Mouse (Mus musculus) spleen, embryonic (tissue): ENCODE data around the gene Lrrc28.

Experiments used
- CTCF ChIA-PET: fragments of 350-600 bp; sonication (Branson Sonifier 250); formaldehyde crosslinking; loops from one replicate; lab custom pipeline; 2022; lab: Charles Lee

Lrrc28 gene

DNA sequence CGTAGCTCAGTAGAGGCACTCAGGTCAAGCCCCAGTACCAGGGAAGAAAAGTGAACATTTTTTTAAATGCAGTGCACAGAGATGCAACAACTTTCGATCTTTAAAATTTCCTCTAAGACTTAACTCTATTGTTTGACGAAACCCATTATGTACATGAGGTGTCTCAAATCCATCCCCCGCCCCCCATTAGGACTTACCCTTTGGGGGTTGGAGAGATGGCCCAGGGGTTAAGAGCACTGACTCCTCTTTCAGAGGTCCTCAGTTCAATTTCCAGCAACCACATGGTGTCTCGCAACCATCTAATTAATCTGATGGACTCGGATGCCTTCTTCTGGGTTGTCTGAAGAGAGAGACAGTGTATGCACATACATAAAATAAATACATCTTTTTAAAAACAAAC is 1.1 kb upstream of the Lrrc28 start:
- CTCF ChIA-PET = interaction anchor here (1.3 kb wide), 1 partner anchor 13 kb away, joined by 6 read pairs; no protein-coding TSS in a partner anchor

DNA sequence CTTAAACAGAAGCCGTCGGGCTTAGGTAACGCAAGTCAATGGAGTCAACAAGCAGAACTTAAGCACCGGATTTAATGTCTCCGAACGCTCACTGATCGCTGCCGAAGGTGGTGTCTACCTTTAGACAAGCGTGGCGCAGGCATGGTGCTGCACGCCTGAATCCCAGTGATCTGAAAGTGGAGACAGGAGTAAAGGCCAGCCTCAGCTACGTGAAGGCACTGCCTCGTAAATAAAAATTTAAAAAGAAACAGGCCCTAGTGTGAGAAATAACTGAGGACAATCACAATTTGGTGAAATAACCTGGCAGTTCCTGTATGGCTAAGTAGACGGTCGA is 580 bp upstream of the Lrrc28 start:
- CTCF ChIA-PET = interaction anchor here (1.3 kb wide), 1 partner anchor 13 kb away, joined by 6 read pairs; no protein-coding TSS in a partner anchor

DNA sequence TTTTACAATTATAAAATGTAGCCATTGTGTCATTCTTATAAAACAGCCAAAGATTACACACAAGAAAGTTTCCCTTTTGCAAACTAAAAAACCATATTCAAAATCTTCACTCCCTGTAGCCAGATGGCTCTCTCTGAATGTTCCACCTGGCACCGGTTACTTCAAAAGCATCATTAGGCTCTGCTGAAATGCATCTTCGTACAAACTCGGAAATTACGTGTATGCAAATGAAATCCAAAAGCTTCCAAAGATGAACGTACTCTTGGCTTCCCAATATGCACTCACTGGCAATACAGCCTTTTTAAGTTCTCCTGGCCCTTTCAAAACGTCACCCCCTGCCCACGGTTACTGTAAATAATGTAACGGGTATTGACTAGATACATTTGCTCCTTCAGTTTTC is 777 bp downstream of the Lrrc28 start:
- CTCF ChIA-PET = no interaction called here

DNA sequence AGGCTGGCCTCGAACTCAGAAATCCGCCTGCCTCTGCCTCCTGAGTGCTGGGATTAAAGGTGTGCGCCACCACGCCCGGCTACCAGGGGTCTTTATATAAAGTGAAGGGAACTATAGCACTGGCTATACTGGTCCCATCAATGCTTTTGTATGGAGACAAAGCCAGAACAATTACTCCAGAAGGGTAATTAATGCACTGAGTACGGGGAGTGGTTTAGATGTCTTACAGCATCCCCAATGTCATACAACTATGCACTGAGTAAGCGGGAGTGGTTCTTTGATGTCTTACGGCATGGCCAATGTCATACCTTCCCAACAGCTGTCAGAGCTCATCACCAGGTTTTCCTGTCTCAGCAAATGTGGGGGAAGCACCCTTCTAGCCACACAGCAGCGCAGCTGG is 2.1 kb downstream of the Lrrc28 start:
- CTCF ChIA-PET = no interaction called here

DNA sequence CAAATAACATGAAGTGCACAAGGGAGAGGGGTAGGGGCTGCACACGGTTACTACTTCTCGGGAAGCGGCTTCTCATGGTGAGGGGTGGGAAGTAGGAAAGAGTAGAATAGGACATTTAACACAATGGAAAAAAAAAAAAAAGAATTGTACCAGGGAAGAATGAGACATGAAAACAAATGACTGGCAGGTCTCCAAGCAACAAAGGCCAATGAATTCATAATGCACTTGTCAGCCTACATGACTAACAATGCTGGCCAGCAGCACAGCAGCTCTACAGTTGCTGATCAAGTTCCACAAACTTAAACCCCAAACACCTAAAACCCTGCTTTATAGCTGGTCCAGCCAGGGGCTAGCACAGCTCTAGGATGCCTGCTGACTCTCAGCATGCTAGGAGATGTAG is 6.1 kb downstream of the Lrrc28 start:
- CTCF ChIA-PET = interaction anchor here (0.6 kb wide), 1 partner anchor 734 kb away, joined by 3 read pairs; no protein-coding TSS in a partner anchor

DNA sequence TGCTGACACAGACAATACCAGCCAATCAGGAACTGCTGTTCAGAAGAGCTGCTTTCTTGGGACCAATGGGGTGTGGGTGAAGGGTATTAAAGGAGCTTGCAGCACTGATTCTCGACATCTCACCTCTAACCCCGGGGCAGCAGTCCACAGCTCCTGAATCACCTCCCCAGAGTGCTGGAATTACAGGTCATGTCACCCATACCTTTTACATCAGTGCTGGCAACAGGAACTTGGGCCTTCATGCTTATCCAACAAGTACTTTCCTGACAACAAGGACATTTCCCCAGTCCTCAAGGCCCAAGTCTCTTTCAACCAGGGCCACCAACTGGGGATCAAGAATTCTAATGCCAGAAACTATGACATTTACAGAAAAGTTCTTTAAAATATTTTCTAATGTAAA is 8.9 kb downstream of the Lrrc28 start:
- CTCF ChIA-PET = no interaction called here

DNA sequence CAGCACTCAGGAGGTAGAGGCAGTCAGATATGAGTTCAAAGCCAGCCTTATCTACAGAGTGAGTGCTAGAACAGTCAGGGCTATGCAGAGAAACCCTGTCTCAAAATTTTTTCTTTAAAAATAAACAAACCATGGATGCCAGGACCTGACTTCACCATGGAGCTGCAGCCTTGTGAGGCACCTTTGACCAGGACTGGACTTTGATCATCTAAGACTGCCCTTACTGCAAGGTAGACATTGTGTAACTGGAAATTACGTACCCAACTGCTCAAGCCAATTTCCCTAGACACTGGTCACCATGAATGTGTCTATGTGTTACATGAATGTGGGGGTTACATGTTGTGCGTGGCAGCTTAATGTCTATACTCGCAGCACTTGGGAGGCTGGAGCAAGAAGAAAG is 10.9 kb downstream of the Lrrc28 start:
- CTCF ChIA-PET = no interaction called here

DNA sequence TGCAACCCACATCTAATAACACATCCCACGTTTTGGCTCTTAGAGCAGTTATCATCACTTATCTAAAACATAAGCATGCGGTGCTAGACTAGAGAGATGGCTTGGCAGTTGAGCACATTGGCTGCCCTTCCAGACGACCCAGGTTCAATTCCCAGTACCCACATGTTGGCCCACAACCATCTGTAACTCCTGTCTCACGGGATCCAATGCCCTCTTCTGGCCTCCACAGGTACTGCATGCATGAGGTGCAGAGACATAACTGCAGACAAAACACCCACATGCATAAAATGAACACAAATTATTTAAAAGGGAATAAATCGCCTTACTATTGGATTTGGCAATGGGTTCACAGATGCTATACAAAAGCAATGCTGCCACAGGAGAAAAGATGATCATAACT is 12.7 kb downstream of the Lrrc28 start:
- CTCF ChIA-PET = interaction anchor here (1.4 kb wide), 1 partner anchor 14 kb away, joined by 6 read pairs; no protein-coding TSS in a partner anchor

DNA sequence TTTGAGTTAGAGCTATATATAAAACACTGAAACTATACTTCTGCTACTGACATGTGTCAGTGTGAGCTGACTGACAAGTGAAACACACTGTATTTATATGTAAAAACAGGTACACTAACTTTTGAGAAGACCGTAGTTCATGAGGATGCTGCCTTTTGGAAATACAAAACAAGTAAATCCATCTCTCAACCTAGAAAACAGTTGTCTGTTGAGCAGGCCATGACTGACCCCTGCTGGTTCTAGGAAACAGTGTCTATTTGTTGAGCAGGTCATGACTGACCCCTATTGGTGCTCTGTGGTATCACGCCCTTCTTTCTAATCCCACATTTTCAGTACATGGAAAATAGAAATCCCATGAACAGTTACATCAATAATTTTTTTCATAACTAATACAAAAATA is 14.3 kb downstream of the Lrrc28 start:
- CTCF ChIA-PET = interaction anchor here (0.7 to 1.5 kb wide), 3 partner anchors 402 to 947 kb away, joined by 3 to 4 read pairs (median 4); no protein-coding TSS in a partner anchor

DNA sequence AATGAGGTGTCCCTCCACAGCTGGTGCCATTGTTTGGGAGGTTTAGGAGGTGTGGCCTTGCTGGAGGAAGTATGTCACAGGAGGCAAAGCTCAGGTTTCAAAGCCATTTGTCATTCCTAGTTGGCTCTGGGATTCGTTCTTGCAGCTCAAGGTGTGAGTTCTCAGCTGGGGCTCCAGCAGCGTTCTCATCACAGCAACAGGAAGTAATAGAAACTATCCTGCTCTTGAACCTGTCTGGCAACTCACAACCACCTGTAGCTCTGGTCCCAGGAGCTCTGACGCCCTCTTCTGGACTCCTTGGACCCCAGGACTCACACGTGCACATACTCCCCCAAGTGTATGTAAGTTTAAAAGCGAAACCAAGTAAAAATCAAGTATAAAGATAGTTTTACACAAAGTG is 15.4 kb downstream of the Lrrc28 start:
- CTCF ChIA-PET = interaction anchor here (1.5 kb wide), 1 partner anchor 413 kb away, joined by 4 read pairs; no protein-coding TSS in a partner anchor

DNA sequence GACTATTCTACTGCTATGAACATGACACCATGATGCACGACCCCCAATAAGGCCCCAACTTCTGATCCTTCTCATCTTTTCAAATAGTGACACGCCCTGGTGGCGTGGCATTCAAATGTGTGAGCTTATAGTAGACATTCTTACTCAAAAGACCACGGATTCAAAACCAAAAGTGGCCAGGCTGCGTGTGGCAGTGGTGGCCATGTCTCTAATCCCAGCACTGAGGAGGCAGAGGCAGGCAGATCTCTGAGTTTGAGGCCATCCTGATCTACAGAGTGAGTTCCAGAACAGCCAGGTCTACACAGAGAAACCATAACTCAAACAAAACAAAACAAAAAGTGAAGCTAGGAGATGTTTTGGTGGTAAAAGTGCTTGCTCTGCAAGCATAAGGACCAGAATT is 18.4 kb downstream of the Lrrc28 start:
- CTCF ChIA-PET = no interaction called here

DNA sequence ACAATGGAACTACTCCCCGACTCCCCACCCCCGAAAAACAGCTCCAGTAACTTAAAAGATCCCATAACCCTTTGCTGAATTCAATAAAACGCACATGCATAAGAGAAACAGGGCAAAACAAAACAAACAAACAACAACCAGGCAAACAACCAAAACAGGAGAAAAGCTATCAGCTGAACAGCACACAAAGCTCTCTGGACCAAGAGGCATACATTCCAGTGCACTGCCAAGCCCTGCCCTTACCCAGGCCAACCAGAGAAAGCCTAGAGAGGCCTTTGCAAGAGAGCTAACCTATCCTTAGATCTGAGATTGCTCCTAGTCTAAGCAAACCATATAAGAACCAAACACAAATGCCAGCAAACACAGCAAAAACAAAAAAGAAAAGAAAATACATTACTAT is 22.9 kb downstream of the Lrrc28 start:
- CTCF ChIA-PET = no interaction called here

DNA sequence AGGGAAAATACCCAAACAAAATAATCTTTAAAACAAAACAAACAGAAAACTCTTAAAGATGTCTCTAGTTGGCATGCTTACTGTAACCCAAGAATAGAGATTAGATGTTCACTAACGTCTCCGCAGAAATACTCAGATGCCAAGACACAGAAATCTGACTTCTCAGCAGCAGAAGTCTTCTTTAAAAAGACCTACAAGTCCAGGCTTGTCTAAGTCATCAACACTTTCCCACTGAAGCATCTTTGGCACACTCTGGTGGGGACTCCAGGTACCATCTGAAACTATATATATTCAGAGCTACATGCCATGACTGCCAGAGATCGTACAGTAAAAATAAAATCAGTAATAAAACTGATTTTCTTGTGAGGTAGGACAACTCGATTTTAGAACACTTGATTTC is 25.2 kb downstream of the Lrrc28 start:
- CTCF ChIA-PET = interaction anchor here (0.6 kb wide), 1 partner anchor 139 kb away, joined by 4 read pairs; no protein-coding TSS in a partner anchor

DNA sequence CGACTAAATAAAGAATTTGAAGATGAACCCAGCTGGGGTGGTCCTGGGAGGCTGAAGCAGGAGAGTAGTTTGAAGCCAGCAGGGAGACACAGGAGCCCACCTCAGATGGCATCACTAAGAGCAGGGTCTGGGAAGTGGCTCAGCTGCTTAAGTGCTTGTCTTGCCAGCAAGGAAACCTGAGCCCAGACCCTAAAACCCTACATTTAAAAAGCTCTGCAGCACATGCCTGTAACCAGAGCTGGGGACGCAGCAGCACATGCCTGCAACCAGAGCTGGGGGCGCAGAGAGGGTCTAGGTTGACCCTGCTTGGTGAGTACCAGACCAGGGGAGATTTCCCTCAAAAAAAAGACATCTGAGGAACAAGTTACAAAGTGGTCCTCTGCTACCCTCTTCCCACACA is 26.8 kb downstream of the Lrrc28 start:
- CTCF ChIA-PET = no interaction called here

DNA sequence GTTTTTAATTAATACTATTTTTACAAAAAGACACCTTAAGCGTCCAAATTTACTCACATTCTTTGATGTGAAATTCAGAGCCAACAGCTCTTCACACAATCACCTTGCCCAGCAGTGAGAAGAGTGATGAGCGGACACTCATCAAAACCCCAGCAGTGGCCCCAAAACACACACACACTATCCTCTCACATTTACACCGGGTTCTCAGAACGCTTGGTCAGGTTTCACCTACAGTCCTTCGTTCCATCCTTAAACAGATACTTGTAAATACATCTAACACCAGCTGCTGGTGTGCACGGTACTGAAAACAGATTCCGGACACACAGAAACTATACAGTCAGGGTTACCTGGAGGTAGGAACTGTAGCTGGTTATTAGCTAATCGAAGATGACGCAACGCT is 27.4 kb downstream of the Lrrc28 start:
- CTCF ChIA-PET = no interaction called here

DNA sequence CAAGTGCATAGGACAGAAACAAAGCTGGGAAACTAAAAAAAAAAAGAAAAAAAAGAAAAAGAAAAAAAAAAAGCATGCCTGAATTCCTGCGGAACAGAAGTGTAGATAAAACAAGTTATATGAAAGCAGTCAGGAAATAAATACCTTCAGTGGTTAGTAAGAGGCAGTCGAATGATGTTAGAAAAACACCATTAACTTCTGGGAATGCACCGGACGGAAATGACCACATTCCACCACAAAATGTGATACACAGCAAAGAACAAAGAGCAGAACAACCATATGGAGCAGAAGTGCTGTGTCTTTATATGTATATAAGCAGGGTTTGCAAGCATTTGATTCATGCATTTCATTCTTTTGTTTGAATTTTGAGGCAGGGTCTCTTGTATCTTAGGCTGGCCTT is 28.2 kb downstream of the Lrrc28 start:
- CTCF ChIA-PET = interaction anchor here (0.7 kb wide), 1 partner anchor 401 kb away, joined by 3 read pairs; no protein-coding TSS in a partner anchor

DNA sequence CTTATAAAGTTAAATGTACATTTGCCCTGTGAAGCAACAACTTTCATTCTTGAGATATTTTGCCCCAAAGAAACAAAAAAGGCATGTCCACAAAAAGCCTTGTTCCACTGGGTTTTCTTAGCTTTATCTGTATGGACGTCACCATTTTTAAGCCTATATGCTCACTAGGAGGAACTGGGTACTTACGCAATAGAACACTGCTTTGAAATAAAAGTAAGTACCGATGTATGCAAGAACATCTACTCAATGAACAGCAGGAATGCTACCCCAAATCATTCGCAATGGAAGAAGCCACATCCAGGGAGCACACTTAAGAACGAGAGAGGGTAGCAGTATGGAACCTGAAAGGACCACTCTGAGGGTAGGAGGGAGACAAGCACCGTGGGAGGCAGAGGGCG is 30.6 kb downstream of the Lrrc28 start:
- CTCF ChIA-PET = no interaction called here

DNA sequence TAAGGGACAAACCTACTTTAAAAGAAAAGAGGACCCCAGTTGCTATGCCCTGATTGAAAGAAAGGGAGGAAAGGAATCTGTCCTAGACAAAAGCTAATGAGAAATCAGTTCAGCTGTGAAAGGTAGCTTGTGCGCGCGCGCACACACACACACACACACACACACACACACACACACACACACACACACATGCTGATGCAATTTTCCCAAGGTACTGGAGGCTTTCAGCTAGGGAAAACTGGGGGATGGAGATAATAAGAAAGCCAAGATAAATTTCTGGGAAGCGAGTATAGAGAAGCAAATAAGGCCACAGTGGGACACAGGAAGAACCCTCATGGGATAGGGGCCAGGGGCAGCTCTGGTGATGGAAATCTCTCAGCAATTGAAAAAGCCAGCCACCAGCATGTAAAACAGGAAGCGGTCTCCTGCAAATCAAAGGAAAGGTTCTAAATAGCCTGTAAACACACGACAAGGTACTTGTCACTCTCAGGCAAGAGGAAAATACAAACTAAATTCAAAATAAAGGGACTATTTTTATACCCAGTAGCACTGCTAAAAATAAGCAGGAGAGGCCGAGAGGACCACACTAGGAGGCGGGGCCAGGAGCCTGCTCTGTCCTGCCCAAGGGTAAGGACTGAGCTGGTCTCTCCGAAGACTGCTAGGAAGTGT is 31.1 kb downstream of the Lrrc28 start:
- CTCF ChIA-PET = no interaction called here

DNA sequence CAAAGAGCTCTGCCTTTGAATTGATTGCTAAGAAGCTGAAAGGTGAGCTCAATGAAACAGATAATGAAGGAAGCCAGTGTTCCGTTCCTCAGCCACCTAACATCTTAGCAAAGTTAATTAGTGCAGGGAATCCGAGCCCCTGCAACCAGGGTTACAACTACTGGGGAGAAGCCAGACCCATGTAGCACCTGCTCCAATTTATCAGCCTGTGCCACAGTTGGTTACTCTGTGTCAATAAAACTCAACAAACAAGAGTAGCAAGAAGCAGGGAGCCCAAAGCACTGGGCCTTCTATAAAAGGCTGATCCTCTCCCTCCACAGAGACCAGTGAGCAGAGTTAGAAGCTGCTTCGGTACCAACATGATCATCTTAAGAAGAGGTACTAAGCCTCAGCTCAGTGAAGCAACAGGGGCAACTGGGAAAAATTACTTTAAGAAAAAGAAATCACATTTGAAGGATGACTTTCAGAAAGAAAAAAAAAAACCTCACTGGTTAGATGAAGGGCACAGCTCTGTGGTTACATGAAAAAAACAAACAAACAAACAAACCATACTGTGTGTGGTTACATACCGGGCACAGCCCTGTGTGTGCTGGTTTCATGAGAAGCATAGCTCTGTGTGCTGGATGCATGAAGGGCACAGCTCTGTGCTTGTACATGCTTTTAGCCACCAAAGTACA is 36.6 kb downstream of the Lrrc28 start:
- CTCF ChIA-PET = interaction anchor here (0.6 to 0.7 kb wide), 2 partner anchors 353 to 1174 kb away, joined by 4 to 5 read pairs; no protein-coding TSS in a partner anchor

DNA sequence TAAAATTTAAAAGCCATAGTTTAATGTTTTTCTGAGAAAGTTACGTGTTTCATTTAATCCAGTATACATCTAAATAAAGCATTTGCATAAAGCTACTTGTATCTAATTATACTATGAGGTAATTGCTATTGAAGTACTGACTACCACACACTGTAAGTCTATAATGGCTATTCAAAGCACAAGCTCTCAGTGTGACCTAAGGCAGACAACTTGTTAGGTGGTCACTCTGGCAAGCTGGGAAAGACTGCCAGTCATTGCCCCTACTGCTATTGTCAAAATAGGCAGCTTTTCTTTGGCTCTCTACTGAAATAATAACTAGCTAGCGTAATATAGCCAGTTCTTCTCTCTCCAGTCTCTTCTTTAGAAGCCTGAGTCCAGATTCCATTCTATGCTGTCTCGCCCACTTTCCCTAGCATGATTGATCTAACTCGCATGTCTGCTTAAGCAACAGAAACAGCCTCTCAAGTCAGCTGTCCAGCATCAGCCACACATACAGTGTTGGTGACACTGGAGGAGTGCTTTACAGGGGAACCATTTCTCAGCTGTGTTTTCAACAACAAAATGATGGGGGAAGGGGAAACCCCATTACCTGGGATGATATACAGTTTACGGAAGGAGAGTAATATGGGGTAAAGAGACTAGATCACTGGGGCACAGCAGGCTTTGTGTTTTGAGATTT is 37.3 kb downstream of the Lrrc28 start:
- CTCF ChIA-PET = no interaction called here

DNA sequence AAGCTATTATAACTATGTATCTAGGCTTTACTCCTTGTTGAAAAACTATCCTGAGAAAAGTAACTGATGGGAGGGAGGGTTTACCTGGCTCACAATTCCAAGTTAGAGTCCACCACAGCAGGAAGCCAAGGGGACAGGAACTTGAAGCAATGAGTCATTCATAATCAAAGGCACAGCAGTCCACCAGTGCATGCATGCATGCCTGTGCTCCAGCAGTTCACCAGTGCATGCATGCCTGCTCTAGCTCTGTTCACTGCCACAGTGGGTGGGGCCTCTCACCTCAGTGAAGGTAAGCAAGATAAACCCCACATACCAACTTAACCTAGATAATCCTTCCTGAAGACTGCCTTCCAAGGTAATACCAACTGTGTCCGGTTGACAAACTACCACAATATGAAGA is 38.8 kb downstream of the Lrrc28 start:
- CTCF ChIA-PET = no interaction called here

DNA sequence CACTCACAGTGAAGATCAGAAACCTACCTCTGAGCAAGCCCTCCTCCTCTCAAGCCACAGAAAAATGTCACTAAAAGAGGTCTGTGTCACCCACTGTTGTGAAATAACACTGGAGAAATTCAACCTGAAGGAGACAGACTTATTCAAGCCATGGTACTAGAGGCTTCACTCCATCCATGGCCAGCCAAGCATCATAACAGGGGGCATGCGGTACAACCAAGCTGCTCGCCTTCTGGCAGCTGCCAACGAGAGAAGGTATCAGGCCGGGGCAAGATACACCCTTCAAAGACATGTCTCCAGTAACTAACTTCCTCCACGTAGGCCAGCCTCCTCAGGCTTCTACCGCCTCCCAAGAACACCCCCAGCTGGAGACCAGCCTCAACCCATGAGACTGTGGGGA is 40.0 kb downstream of the Lrrc28 start:
- CTCF ChIA-PET = no interaction called here
